Mouse (Mus musculus) kidney, adult 2 months (tissue): Measurements from ENCODE around the gene BC016579.

Source experiments
- CTCF ChIP-seq: fragments of 200-500 bp; conservative IDR thresholded peaks from 2 replicates; pipeline ENCODE4 v1.5.1; 2011; ENCODE audit warnings: low read depth, mild to moderate bottlenecking, control low read depth, low read length, moderate library complexity, mixed read lengths; ENCODE audit not compliant: insufficient read depth, insufficient read length
- POLR2A ChIP-seq: fragments of 200-500 bp; IDR thresholded peaks from one replicate; pipeline ENCODE4 v1.6.1; 2011; ENCODE audit warnings: low read depth, low read length, control low read depth

GRCm38 (mm10) chr16:45632420-45632819, 21.4 kb downstream of the BC016579 start:
- TF ChIP-seq POLR2A (no peak), CTCF (no peak)
